Mouse (Mus musculus): ENCODE data around the gene Kcna2. TPM values are rescaled to one million over a fixed set of nuclear protein-coding genes. Genes with fewer than 3 reads are reported as not detected.

The Kcna2 gene
- total RNA-seq, 2 experiments from 2014 or later: under 0.01 to 0.04 TPM

DNA sequence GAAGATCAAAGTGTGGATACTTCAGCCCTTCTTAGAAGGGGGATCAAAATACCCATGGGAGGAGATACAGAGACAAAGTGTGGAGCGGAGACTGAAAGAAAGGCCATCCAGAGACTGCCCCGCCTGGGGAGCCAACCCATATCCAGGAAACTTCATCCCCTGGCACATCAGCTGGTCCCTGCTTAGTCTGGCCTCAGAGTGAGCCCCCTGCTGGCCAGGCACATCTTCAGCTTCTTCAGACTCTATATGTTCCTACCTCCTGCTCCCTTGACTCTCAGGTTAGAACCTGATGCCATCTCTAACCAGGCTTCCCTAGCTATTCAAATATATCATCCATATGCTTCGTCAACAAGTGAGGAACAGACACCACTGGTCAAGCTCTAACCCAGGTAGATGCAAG, 48.1 kb downstream of the Kcna2 start:
- peak; percentile 54; the same call in 1 of the 2 replicates for ATAC-seq (ENCODE audit: poor library complexity, severe bottlenecking)

DNA sequence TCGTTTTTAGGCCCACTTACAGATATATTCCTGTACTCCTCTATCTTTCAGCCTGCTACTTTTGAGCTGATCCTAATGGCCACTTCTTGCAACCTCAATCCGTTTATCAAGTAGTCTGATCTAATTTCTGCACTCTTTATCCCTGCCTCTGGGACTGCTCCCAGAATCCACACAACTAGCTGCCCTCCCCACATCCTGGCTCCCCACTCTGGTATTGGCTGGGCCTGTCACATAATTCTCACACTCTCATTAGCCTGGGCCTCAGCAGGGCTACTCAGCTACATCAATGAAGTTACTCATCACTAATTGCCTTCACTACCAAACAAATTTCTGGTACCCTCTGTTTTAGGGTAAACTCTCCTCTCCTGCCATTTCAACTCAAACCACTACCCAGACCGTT, 49.5 kb downstream of the Kcna2 start:
- no peak for ATAC-seq (ENCODE audit: poor library complexity, severe bottlenecking)

DNA sequence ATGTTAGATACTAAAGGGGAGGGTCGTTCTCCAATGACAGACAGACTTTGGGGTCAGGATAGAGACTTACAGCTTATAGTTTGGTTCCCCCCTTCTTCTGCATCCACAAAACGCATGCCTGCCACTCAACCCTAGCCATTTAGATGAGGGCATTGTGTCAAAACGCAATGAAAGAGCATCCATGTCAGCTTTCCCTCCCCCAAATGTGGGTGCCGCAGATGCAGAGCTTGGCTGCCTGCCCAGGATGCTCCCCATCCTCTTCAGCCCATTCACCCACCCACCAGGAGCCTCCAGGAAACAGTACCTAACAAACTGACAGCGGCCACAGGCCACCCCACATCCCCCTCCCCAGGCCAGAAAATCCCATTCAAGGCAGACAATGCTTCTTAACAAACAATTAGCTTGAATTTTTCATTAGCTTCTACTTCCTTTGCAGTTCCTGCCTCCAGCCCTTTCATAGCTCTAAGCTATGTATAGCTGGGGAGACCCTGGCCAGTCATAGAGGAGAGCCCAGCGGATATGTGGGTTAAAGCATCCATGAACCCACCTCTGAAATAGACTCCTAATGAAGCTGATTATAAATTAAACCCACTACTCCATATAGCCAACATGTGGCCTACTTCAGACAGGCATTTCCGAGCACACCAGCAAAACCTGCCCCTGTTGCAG, 50.1 kb downstream of the Kcna2 start:
- no peak for ATAC-seq (ENCODE audit: poor library complexity, severe bottlenecking)

DNA sequence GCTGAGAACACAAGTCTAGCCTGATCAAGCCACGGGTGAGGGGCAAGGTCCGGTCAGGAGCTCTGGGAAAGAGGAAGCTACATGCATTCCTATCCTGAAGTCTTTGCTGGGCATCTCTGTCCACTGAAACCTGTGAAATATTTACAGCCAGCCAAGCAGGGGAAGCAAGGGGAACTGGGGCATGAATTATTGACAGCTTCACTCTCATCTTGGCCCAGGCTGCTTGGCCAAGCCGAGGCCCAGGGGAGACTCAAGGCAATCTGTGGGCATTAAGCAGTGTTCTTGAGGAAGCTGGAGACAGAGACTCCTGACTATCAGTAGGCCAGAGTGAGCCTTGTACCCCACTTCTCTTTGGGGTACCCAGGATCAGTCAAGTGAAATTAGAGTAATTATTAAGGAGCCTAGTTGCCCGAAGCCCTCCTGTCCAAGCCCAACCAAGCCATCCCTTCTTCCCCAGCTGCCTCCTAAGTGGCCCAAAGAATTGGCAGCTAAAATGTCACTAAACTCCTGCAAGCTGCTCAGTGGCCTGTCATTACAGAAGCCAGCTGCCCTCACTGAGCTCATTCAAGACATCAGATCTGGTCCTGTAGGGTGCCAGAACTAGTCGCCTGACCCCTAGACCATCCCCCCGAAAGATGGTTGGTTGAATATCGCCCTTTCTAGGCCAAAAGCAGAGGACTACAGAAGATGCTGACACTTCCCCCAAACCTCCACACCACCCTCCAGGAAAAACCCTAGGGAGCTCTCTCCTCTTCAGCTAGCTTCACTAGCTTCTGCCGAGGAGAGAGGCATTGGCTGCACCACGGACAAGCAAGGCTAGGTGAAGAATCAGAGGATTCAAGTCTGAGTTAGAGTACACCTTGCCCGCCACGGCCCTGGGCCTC, 53.1 kb downstream of the Kcna2 start:
- no peak for ATAC-seq (ENCODE audit: poor library complexity, severe bottlenecking)

DNA sequence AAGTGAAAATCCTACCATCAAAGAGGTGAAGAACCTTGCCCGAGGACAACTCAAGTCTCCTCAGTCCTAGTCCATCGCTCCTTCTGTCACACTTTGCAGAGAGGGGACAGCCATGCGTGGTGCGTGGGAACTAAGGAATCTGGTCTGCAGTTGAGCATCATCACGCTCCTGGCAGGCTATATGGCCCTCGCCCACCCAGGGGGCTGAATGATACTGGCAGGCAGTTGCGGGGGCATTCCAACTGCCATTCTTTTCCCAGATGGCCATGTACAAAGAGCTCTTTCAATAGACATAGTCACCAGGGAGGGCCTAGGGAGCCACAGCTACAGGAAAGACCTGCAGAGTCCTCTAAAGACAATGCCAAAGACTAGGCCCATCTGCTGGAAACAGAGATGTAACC, 57.9 kb downstream of the Kcna2 start:
- ATAC-seq (ENCODE audit: poor library complexity, severe bottlenecking): no peak

DNA sequence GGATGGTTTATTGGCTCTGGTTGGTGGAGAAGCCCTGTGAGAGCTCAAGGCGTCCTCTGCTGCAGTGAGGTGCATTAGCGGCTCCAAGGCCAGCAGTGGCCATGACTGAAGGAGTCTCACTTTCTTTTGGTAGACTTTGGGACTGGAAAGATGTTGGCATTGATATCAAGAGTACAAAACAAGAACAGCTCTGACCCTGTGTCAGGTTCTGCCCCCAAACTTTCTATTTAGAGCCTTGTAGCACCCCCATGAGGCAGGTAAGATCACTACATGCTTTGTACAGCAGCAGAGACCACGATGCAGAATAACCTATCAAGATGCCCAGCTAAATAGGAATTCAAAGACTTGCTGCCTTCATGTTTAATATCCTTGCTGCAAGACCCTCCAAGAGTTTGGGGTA, 58.5 kb downstream of the Kcna2 start:
- ATAC-seq (ENCODE audit: poor library complexity, severe bottlenecking): no peak

DNA sequence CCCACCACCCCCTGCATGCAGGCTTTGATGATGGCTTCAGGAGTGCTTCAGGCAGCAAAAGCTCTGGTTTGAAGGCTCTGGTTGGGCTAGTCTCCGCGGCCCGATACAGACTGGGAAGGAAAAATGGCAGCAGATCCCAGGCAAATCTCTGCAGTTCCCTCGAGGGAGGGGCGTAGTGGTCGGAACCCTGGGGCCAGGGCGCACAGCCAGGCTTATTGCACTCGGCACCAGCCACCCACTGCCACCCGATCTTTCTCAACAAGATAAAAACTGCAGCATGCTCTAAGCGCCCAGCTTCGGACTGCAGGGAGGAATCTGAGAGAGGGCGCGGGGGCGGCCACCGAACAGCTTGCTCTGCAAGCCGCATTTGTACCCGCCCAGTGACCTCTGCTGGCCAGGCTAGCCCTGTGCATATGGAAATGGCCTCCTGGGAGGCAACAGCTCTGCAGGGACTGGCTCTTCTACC, 58.9 kb downstream of the Kcna2 start:
- no peak for ATAC-seq (ENCODE audit: poor library complexity, severe bottlenecking)

DNA sequence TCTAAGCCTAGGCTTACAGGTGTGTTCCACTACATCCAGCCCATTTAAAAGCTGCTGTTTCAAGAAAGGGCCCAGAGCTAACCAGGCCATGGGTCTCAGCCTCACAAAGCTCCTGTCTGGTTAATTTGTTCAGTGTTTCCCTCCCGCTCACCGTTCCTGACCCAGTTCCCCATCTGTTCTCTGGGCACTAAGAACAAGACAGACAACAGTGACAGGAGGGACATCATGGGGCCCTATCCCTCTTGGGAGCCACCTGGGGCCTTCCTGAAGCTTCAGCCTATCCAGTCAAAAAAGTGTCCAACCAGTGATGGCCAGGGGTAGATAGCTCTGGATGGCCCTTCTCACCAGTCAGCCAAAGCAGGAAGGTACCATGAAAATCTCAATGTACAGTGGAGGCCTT, 61.8 kb downstream of the Kcna2 start:
- no peak for ATAC-seq (ENCODE audit: poor library complexity, severe bottlenecking)

Other genes starting within 250 kb of the Kcna2 start
- gene Kcna3, start 65.0 kb upstream of the Kcna2 start, total RNA-seq (2015): 13.3 and 17.4 TPM in 2 replicates
- gene Kcna3, start 65.0 kb upstream of the Kcna2 start, total RNA-seq (2017): 5.6 and 6.9 TPM in 2 replicates
- gene Kcna10, start 81.9 kb downstream of the Kcna2 start, total RNA-seq (2015): not detected in 2 replicates
- gene Kcna10, start 81.9 kb downstream of the Kcna2 start, total RNA-seq (2017): not detected in 2 replicates
- gene Cym, start 120.6 kb downstream of the Kcna2 start, total RNA-seq (2015): 0.25 and 0.74 TPM in 2 replicates
- not detected in 2 replicates for gene Cym, start 120.6 kb downstream of the Kcna2 start, total RNA-seq (2017)
- not detected in 2 replicates for gene A630076J17Rik, start 129.5 kb downstream of the Kcna2 start, total RNA-seq (2015)
- not detected in 2 replicates for gene A630076J17Rik, start 129.5 kb downstream of the Kcna2 start, total RNA-seq (2017)
- not detected in 2 replicates for gene Prok1, start 138.6 kb downstream of the Kcna2 start, total RNA-seq (2015)
- not detected in 2 replicates for gene Prok1, start 138.6 kb downstream of the Kcna2 start, total RNA-seq (2017)
- gene Lamtor5, start 177.7 kb downstream of the Kcna2 start, total RNA-seq (2015): 194 and 214 TPM in 2 replicates
- 72.6 and 72.9 TPM in 2 replicates for gene Lamtor5, start 177.7 kb downstream of the Kcna2 start, total RNA-seq (2017)
- gene Slc16a4, start 190.1 kb downstream of the Kcna2 start, total RNA-seq (2015): 0.07 and 0.36 TPM in 2 replicates
- gene Slc16a4, start 190.1 kb downstream of the Kcna2 start, total RNA-seq (2017): 0.18 TPM in 1 of 2 replicates, not detected in the other
- 38.8 and 40.8 TPM in 2 replicates for gene Rbm15, start 232.5 kb downstream of the Kcna2 start, total RNA-seq (2015)
- 28.6 and 31.3 TPM in 2 replicates for gene Rbm15, start 232.5 kb downstream of the Kcna2 start, total RNA-seq (2017)

Data from megakaryocyte, adult 5-6 weeks (primary cell).